Mouse (Mus musculus): Measurements from ENCODE around the gene Spint3. TPM values are rescaled to one million over a fixed set of nuclear protein-coding genes. Genes with fewer than 3 reads are reported as not detected.

The Spint3 gene
- total RNA-seq, 2 experiments from 2014 or later: not detected

DNA sequence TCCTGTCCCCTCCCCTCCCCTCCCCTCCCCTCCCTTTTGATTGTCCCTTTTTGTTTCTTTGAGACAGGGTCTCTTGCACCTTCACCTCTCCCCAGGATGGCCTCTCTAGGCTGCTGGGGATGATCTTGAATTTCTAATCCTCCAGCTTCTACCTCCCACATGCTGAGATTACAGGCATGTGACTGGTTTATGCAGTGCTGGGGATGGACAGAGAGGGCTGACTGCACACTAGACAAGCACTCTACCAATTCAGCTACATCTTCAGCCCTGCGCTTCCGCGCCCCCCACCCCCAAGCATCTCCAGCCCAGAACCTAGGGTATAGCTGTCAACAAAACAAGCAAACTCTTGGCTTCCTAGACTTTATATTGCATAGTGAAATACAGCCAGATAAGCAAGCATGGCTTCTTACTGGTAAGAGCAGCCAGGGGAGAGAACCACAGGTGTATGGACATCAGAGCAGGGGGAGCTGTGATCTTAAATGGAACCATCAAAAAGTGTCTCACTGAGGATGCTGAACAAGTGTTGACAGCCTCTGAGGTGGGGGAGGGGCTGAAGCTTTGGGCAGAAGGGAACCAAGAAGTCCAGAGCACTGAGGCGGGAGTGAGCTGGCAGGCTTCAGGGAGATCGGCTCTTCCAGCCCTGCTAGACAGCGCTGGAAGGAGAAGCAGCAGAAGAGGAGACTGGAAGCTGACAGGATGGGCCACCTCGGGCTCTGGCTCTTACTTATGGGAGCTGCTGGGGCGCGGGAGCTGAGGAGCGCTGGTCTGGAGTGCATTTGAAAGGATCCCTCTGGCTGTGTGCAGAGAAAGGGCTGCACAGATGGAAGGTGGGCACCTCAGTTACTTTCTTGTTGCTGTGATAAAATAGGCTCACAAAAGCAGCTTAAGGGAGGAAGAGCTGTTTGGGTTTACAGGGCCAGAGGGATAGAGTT is 23.0 kb downstream of the Spint3 start:
- DNase-seq: no peak

- no peak for DNase-seq
Observed at GRCm38 (mm10) chr2:164549338-164549737, 23.9 kb downstream of the Spint3 start.

- DNase-seq: no peak
Observed at GRCm38 (mm10) chr2:164544454-164545097, 28.7 kb downstream of the Spint3 start.

DNA sequence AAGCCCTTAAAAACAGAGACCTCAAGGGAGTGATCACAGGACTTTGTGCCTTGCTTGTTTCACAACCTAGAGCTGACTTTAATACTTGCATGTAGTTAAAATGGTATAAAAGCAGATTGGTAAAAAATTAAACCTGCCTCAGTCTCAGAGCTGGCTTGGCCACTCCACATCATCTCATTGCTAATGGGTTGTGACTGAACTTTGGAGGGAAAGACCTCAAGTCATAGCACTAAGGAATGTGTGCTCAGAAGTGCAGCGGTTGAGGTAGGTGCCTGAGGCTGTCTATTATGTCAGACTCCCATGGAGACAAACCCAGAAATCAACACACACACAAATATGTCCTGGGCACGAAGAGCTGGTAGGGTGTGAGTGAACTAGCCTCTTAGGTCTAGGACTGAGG is 29.5 kb downstream of the Spint3 start:
- DNase-seq: no peak

DNA sequence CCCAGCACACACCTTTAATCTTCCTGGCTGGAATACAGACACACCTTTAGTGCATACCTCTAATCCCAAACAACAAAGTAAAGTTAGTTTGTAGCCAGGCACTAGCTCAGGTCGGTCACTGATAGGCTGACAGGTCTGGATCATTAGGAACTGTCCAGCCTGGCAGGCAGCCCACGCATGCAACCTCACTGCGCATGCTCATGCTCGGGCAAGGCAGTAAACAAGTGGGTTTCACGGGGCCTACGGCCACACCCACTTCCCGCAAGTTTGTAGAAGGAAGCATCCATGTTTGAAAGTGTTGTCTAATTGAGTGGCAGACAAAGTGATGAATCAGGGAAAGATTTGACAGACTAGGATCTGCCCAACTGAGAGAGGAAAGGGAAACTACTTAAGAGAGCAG is 30.7 kb downstream of the Spint3 start:
- no peak for DNase-seq

- DNase-seq: no peak
Observed at GRCm38 (mm10) chr2:164542132-164542531, 31.1 kb downstream of the Spint3 start.

GRCm38 (mm10) chr2:164540652-164541427 is 32.4 kb downstream of the Spint3 start:
- DNase-seq: peak; percentile 14

- no peak for DNase-seq
Observed at GRCm38 (mm10) chr2:164537003-164537402, 36.3 kb downstream of the Spint3 start.

- DNase-seq: no peak
Observed at GRCm38 (mm10) chr2:164534315-164534714, 38.9 kb downstream of the Spint3 start.

DNA sequence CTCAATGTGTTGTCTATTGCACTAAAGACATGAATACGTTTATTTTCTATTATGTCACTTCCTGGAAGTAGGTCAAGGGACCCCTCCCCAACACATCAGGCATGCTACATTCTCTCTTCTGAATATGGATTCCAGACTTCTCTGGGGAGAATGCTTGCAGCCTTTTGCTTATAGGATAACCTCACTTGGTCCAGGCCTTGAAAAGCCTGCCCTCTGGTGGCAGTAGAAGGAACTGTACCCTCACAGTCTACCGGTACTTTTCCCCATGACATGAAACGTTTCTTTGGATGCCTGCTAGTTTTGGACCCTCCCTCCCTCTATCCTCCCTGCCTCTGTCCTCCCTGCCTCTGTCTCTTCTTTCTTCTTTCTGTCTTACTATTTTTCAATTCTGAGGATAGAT is 42.1 kb downstream of the Spint3 start:
- DNase-seq: peak; percentile 20

DNA sequence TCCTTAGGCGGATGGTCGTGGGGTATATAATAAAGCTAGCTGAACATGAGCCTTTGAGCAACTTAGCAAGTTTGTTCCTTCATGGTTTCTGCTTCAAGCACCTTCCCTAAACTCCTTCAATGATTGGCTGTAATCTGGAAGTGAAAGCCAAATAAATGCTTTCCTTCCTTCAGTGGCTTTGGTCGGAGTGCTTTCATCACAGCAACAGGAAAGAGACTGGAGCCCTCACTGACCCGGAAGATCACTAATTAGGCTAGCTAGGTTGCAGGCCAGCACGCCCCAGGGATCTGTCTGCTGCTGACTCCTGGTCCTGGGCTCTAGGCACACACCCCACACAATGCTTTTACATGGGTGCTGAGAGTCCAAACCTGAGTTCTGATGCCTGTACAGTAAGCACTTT is 44.7 kb downstream of the Spint3 start:
- no peak for DNase-seq

DNA sequence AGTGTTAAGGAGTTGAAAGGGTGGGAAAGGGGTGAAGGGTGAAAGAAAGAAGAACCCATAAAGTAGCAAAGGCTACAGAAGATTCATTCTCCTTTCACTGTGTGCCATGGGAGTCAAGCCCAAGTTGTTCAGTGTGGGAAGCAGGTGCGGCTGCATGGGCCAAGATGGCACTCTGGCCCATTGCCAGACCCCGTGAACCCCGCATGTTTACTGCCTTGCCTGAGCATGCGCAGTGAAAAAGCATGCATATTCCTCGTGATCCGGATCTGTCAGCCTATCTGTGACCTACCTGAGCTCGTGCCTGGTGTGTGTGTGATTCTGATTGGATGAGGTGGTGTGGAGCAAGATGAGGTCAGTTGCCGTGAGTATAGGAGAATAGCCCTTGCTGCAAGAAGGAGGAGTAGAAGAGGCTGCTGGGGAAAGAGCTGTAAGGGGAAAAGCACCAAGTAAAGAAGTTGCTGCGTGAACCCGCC is 49.9 kb downstream of the Spint3 start:
- no peak for DNase-seq

DNA sequence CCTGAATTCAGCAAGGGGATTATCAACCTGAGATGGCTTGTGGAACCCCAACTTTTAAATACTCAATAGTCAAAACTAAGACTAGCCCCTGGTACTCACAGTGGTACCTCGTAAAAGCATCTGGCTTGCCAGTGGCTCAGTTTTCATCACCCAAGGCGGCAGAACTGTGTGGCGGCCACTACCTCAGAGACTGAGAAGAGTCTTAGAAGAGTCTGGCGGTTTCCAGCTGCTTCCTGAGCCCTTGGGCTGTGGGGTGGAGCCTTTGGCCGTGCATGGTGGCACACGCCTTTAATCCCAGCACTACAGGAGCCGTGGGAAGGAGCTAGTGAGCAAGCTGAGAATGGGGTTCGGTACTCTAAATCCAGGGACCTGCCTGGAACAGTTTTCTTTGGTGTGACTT is 51.0 kb downstream of the Spint3 start:
- no peak for DNase-seq

- no peak for DNase-seq
Observed at GRCm38 (mm10) chr2:164521841-164522240, 51.4 kb downstream of the Spint3 start.

- peak; percentile 20 for DNase-seq
Observed at GRCm38 (mm10) chr2:164520782-164521181, 52.5 kb downstream of the Spint3 start.

Other genes with a start within 250 kb of the Spint3 start
- gene Svs5, start 240.7 kb downstream of the Spint3 start, total RNA-seq (2021): not detected
- not detected for gene Slpi, start 184.4 kb downstream of the Spint3 start, total RNA-seq (2021)
- not detected for gene Rbpjl, start 170.3 kb downstream of the Spint3 start, total RNA-seq (2021)
- gene Matn4, start 168.3 kb downstream of the Spint3 start, total RNA-seq (2021): 1 to 10 TPM; 1.0 to 2.3 TPM
- 10 to 100 TPM; 28.0 to 62.1 TPM for gene Sdc4, start 129.6 kb downstream of the Spint3 start, total RNA-seq (2021)
- 10 to 100 TPM; 17.2 to 20.2 TPM for gene Sys1, start 116.5 kb downstream of the Spint3 start, total RNA-seq (2021)
- 1 to 10 TPM; 3.2 to 8.9 TPM for gene Gm20458, start 112.5 kb downstream of the Spint3 start, total RNA-seq (2021)
- not detected for gene Trp53tg5, start 99.7 kb downstream of the Spint3 start, total RNA-seq (2021)
- gene Dbndd2, start 87.4 kb downstream of the Spint3 start, total RNA-seq (2021): 10 to 100 TPM; 21.2 to 35.4 TPM
- 10 to 100 TPM; 27.7 to 39.4 TPM for gene Pigt, start 75.9 kb downstream of the Spint3 start, total RNA-seq (2021)
- not detected for gene Wfdc2, start 11.0 kb downstream of the Spint3 start, total RNA-seq (2021)
- gene Wfdc6a, start 12.0 kb upstream of the Spint3 start, total RNA-seq (2021): not detected
- gene Eppin, start 20.1 kb upstream of the Spint3 start, total RNA-seq (2021): not detected
- gene Wfdc6b, start 40.1 kb upstream of the Spint3 start, total RNA-seq (2021): not detected
- not detected for gene Wfdc8, start 40.2 kb upstream of the Spint3 start, total RNA-seq (2021)
- not detected for gene Wfdc16, start 65.3 kb upstream of the Spint3 start, total RNA-seq (2021)
- not detected for gene Wfdc10, start 82.6 kb upstream of the Spint3 start, total RNA-seq (2021)
- not detected for gene Wfdc9, start 83.1 kb upstream of the Spint3 start, total RNA-seq (2021)
- not detected for gene Wfdc11, start 100.6 kb upstream of the Spint3 start, total RNA-seq (2021)
- gene Wfdc13, start 111.6 kb upstream of the Spint3 start, total RNA-seq (2021): not detected
- gene Spint4, start 125.0 kb upstream of the Spint3 start, total RNA-seq (2021): not detected
- gene Spint5, start 141.8 kb upstream of the Spint3 start, total RNA-seq (2021): not detected
- not detected for gene Wfdc3, start 172.5 kb upstream of the Spint3 start, total RNA-seq (2021)
- gene Dnttip1, start 172.5 kb upstream of the Spint3 start, total RNA-seq (2021): 10 to 100 TPM; 17.0 to 17.5 TPM
- 1 to 10 TPM; 1.2 to 1.7 TPM for gene Ube2c, start 196.4 kb upstream of the Spint3 start, total RNA-seq (2021)
- over 10,000 TPM; 15,847 to 16,724 TPM for gene Tnnc2, start 206.5 kb upstream of the Spint3 start, total RNA-seq (2021)
- gene Snx21, start 212.4 kb upstream of the Spint3 start, total RNA-seq (2021): 10 to 100 TPM; 19.3 to 19.8 TPM
- 1 to 10 TPM; 8.0 to 9.1 TPM for gene Acot8, start 231.4 kb upstream of the Spint3 start, total RNA-seq (2021)
- gene Zswim3, start 231.6 kb upstream of the Spint3 start, total RNA-seq (2021): 1 to 10 TPM; 1.4 TPM
- 1 to 10 TPM; 3.7 to 3.8 TPM for gene Zswim1, start 249.2 kb upstream of the Spint3 start, total RNA-seq (2021)

Data from gastrocnemius, postnatal 25 days (tissue).